ENCODE assay signal across 9 mouse cellular contexts in the genomic region with DNA sequence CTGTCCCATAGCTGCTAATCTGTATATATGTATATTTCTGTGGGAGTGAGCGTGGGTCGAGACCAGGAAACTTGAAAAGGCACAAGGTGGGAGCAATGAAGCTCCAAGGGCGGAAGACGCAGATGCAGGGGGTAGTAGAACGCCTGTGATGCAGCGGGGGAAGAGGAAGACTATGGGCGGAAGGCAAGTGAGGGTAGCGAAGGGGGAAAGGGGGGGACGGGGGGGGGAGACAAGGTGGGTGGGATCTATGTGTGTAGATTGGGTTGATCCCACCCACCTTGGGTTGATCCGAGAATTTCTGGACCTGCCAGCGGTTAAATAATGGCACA. TPM values are rescaled to one million over a fixed set of nuclear protein-coding genes. Genes with fewer than 3 reads are reported as not detected.
DNase-seq lines count a peak whose midpoint lies in the region; ATAC-seq and TF ChIP-seq lines count a peak whose summit lies in the region.
"Had no signal": no experiment of that assay in that cellular context is flagged by ENCODE, and none has a peak within 500 bp of the region (broad histone marks: within the 10 kb centered on the region; RNA-seq: fewer than 3 reads in every experiment).

No protein-coding gene starts in this region.

- peak overlapping the region; percentile 72 for H3K9ac ChIP-seq in heart, adult 2 months (ENCODE audit: low read depth, low read length)
- peak overlapping the region; percentile 39; the same call in 1 of the 2 replicates for H3K9ac ChIP-seq in liver, embryonic 15.5 days
- no peak overlapping the region for H3K9ac ChIP-seq in stomach, postnatal 0 days (ENCODE audit: low read length)

- peak; percentile 20; the same call in 1 of the 2 replicates for ATAC-seq in liver, embryonic 15.5 days (ENCODE audit: insufficient read depth)
- no peak for ATAC-seq in stomach, postnatal 0 days (ENCODE audit: low FRiP score, low TSS enrichment)
- ATAC-seq in cerebellum, adult (ENCODE audit: insufficient number of reproducible peaks, low FRiP score, low TSS enrichment) = no peak

- H3K4me3 ChIP-seq in heart, adult 2 months = peak overlapping the region; percentile 39; the same call in 1 of the 2 replicates
- H3K4me3 ChIP-seq in thymus, adult 2 months (ENCODE audit: control insufficient read depth, insufficient read depth, low read length) = peak overlapping the region; percentile 18; the same call in 1 of the 2 replicates
- H3K4me3 ChIP-seq in liver, embryonic 15.5 days (replicated peaks) = peak overlapping the region; percentile 47
- H3K4me3 ChIP-seq in stomach, postnatal 0 days (ENCODE audit: low read depth, low read length) = no peak overlapping the region

- H3K27me3 ChIP-seq in heart, adult 2 months (ENCODE audit: control insufficient read depth, insufficient read depth, low read length) = no peaks in the 10 kb centered on the region; the same call in 1 of the 2 replicates
- no peaks in the 10 kb centered on the region for H3K27me3 ChIP-seq in thymus, adult 2 months (ENCODE audit: control insufficient read depth, insufficient read depth, low read length)
- H3K27me3 ChIP-seq in liver, embryonic 15.5 days = no peaks in the 10 kb centered on the region
- H3K27me3 ChIP-seq in stomach, postnatal 0 days (ENCODE audit: control insufficient read depth, insufficient read depth, low read length) = no peaks in the 10 kb centered on the region

- DNase-seq in heart, adult 2 months = no peak
- DNase-seq in heart, postnatal 4 days = no peak
- DNase-seq in thymus, adult 2 months = no peak
- DNase-seq in thymus, postnatal 36 days = no peak
- DNase-seq in stomach, postnatal 0 days (ENCODE audit: low spot score) = no peak
- no peak for DNase-seq in urinary bladder, postnatal 36 days (ENCODE audit: low spot score in 2 of 2)
- DNase-seq: layer of hippocampus, adult 9-11 months had no signal

- H3K79me2 ChIP-seq in heart, adult 2 months (replicated peaks; ENCODE audit: control insufficient read depth, insufficient read depth, low read length) = no peaks in the 10 kb centered on the region

- intact Hi-C loops in heart, adult 2 months (cut with DNase I) = no loop called here

- TF ChIP-seq CTCF in heart, adult 2 months (IDR thresholded peaks at IDR 0.05) = no peak
- no peak for TF ChIP-seq CTCF in thymus, adult 2 months (IDR thresholded peaks at IDR 0.05; ENCODE audit: borderline replicate concordance, control insufficient read depth, extremely low read depth, insufficient read depth, low read length, poor library complexity)
- TF ChIP-seq CTCF in stomach, postnatal 0 days (IDR thresholded peaks at IDR 0.05; ENCODE audit: low read depth) = no peak

- H3K4me1 ChIP-seq in heart, adult 2 months (ENCODE audit: control insufficient read depth, insufficient read depth, low read length) = no peaks in the 10 kb centered on the region; the same call in 1 of the 2 replicates
- H3K4me1 ChIP-seq in thymus, adult 2 months (replicated peaks; ENCODE audit: control insufficient read depth, insufficient read depth, low read length) = peaks cover 8% of the 10 kb centered on the region; the same call in 1 of the 2 replicates
- H3K4me1 ChIP-seq in liver, embryonic 15.5 days (replicated peaks) = peaks cover 22% of the 10 kb centered on the region
- 0 out of 2 replicates have a peak, but pooled peaks cover 2% of the 10 kb centered on the region for H3K4me1 ChIP-seq in stomach, postnatal 0 days (replicated peaks; ENCODE audit: control insufficient read depth, insufficient read depth)

- TF ChIP-seq EP300 in heart, adult 2 months (IDR thresholded peaks at IDR 0.05; ENCODE audit: insufficient read depth, low read depth, low read length) = no peak
- no peak for TF ChIP-seq EP300 in stomach, postnatal 0 days (optimal IDR thresholded peaks at IDR 0.05)

- H3K27ac ChIP-seq in heart, adult 2 months = peak overlapping the region; percentile 61
- peak overlapping the region; percentile 76 for H3K27ac ChIP-seq in thymus, adult 2 months (ENCODE audit: control insufficient read depth, insufficient read depth, low read length)
- H3K27ac ChIP-seq in liver, embryonic 15.5 days (replicated peaks) = peak overlapping the region; percentile 66
- no peak overlapping the region for H3K27ac ChIP-seq in stomach, postnatal 0 days (replicated peaks)

- H3K4me2 ChIP-seq in liver, embryonic 15.5 days = peak overlapping the region; percentile 69
- peak overlapping the region; percentile 48 for H3K4me2 ChIP-seq in stomach, postnatal 0 days (replicated peaks; ENCODE audit: low read depth)

- H3K36me3 ChIP-seq in heart, adult 2 months (ENCODE audit: control insufficient read depth, insufficient read depth, low read length) = no peaks in the 10 kb centered on the region
- H3K36me3 ChIP-seq in thymus, adult 2 months (ENCODE audit: control insufficient read depth, insufficient read depth, low read length) = no peaks in the 10 kb centered on the region
- no peaks in the 10 kb centered on the region for H3K36me3 ChIP-seq in liver, embryonic 15.5 days (replicated peaks)
- H3K36me3 ChIP-seq in stomach, postnatal 0 days (ENCODE audit: control insufficient read depth, insufficient read depth, low read length) = no peaks in the 10 kb centered on the region

- 21% methylated on average over 11 of the region's 11 CpGs for WGBS in heart, adult 2 months
- 35% methylated on average over 11 of the region's 11 CpGs for WGBS in thymus, adult 2 months
- WGBS in liver, embryonic 15.5 days (ENCODE audit: insufficient replicate concordance) = 20% methylated on average over 11 of the region's 11 CpGs
- WGBS in stomach, postnatal 0 days = 28% methylated on average over 11 of the region's 11 CpGs

- H3K9me3 ChIP-seq in liver, embryonic 15.5 days (replicated peaks) = no peaks in the 10 kb centered on the region
- H3K9me3 ChIP-seq in stomach, postnatal 0 days (ENCODE audit: control insufficient read depth, low read length) = no peaks in the 10 kb centered on the region

- no peak for TF ChIP-seq POLR2A in heart, adult 2 months (IDR thresholded peaks at IDR 0.05; ENCODE audit: insufficient read depth, low read depth, low read length)
- no peak for TF ChIP-seq POLR2A in thymus, adult 2 months (IDR thresholded peaks at IDR 0.05; ENCODE audit: control insufficient read depth, extremely low read depth, insufficient read depth, low read length, poor library complexity)

RNA-seq across cellular contexts. Expression of a gene that starts 5.8 kb away (rescaled TPM):
- under 1 TPM in 1 of 2 experiments, not detected in 1; 0.18 TPM for total RNA-seq in heart, adult 2 months (2021)
- polyA plus RNA-seq in heart, adult 2 months (2012; rRNA removed) = 0.20 and 0.29 TPM in 2 replicates
- not detected for total RNA-seq in heart, postnatal 4 days (2021)
- 0.15 and 0.17 TPM in 2 replicates for polyA plus RNA-seq in thymus, adult 2 months (2012; rRNA removed)
- not detected in 2 replicates for polyA plus RNA-seq in liver, embryonic 15.5 days (2015; fragmentation: Nextera tagmentation; extraction: Ambion mirVana)
- not detected in 2 replicates for polyA plus RNA-seq in stomach, postnatal 0 days (2015; fragmentation: Nextera tagmentation; extraction: Ambion mirVana)

RNA-seq across cellular contexts. Expression of a gene that starts 14.5 kb away (rescaled TPM):
- total RNA-seq in heart, adult 2 months (2021) = 1 to 10 TPM; 6.8 to 9.4 TPM
- 6.1 and 7.5 TPM in 2 replicates for polyA plus RNA-seq in heart, adult 2 months (2012; rRNA removed)
- 10 to 100 TPM; 14.7 to 16.7 TPM for total RNA-seq in heart, postnatal 4 days (2021)
- polyA plus RNA-seq in thymus, adult 2 months (2012; rRNA removed) = 40.2 and 51.2 TPM in 2 replicates
- polyA plus RNA-seq in liver, embryonic 15.5 days (2015; fragmentation: Nextera tagmentation; extraction: Ambion mirVana) = 1.7 TPM in 2 replicates
- polyA plus RNA-seq in stomach, postnatal 0 days (2015; fragmentation: Nextera tagmentation; extraction: Ambion mirVana) = 1.8 and 1.9 TPM in 2 replicates

RNA-seq across cellular contexts. Expression of a gene that starts 21.3 kb away (rescaled TPM):
- 1 to 10 TPM; 5.6 to 5.8 TPM for total RNA-seq in heart, adult 2 months (2021)
- polyA plus RNA-seq in heart, adult 2 months (2012; rRNA removed) = 3.5 TPM in 2 replicates
- total RNA-seq in heart, postnatal 4 days (2021) = 1 to 10 TPM; 3.9 to 6.2 TPM
- polyA plus RNA-seq in thymus, adult 2 months (2012; rRNA removed) = 4.4 and 5.9 TPM in 2 replicates
- 0.23 and 0.45 TPM in 2 replicates for polyA plus RNA-seq in liver, embryonic 15.5 days (2015; fragmentation: Nextera tagmentation; extraction: Ambion mirVana)
- polyA plus RNA-seq in stomach, postnatal 0 days (2015; fragmentation: Nextera tagmentation; extraction: Ambion mirVana) = 2.3 and 2.5 TPM in 2 replicates

RNA-seq across cellular contexts. Expression of a gene that starts 23.5 kb away (rescaled TPM):
- 10 to 100 TPM; 48.9 to 55.5 TPM for total RNA-seq in heart, adult 2 months (2021)
- 29.3 and 30.6 TPM in 2 replicates for polyA plus RNA-seq in heart, adult 2 months (2012; rRNA removed)
- total RNA-seq in heart, postnatal 4 days (2021) = 10 to 100 TPM; 14.7 to 15.5 TPM
- 20.3 and 20.5 TPM in 2 replicates for polyA plus RNA-seq in thymus, adult 2 months (2012; rRNA removed)
- 0.68 and 0.77 TPM in 2 replicates for polyA plus RNA-seq in liver, embryonic 15.5 days (2015; fragmentation: Nextera tagmentation; extraction: Ambion mirVana)
- polyA plus RNA-seq in stomach, postnatal 0 days (2015; fragmentation: Nextera tagmentation; extraction: Ambion mirVana) = 0.56 and 0.67 TPM in 2 replicates

RNA-seq across cellular contexts. Expression of a gene that starts 25.1 kb away (rescaled TPM):
- total RNA-seq in heart, adult 2 months (2021) = 1 to 10 TPM; 1.7 to 2.9 TPM
- 5.9 and 6.4 TPM in 2 replicates for polyA plus RNA-seq in heart, adult 2 months (2012; rRNA removed)
- 10 to 100 TPM in 1 of 2 experiments, 1 to 10 TPM in 1; 8.7 to 11.1 TPM for total RNA-seq in heart, postnatal 4 days (2021)
- 1.0 and 1.1 TPM in 2 replicates for polyA plus RNA-seq in thymus, adult 2 months (2012; rRNA removed)
- polyA plus RNA-seq in liver, embryonic 15.5 days (2015; fragmentation: Nextera tagmentation; extraction: Ambion mirVana) = 0.15 TPM in 2 replicates
- 1.3 and 1.9 TPM in 2 replicates for polyA plus RNA-seq in stomach, postnatal 0 days (2015; fragmentation: Nextera tagmentation; extraction: Ambion mirVana)
